Mouse (Mus musculus): Measurements from ENCODE around the gene Sag. TPM values are rescaled to one million over a fixed set of nuclear protein-coding genes. Genes with fewer than 3 reads are reported as not detected.
A peak's percentile ranks its signal among the peaks of the same experiment; 100 is the strongest.
"Not testable (repeated sequence)": the region's sequence is repeated elsewhere in the genome, so short reads cannot be mapped to it uniquely, and the experiment has no call there.

Gene Sag
- polyA plus RNA-seq, 2 experiments from 2014 or later, result 6.2 to 6.4 TPM

GRCm38 (mm10) chr1:87825281-87825680 is 21.8 kb downstream of the Sag start:
- no peak for ATAC-seq

DNA sequence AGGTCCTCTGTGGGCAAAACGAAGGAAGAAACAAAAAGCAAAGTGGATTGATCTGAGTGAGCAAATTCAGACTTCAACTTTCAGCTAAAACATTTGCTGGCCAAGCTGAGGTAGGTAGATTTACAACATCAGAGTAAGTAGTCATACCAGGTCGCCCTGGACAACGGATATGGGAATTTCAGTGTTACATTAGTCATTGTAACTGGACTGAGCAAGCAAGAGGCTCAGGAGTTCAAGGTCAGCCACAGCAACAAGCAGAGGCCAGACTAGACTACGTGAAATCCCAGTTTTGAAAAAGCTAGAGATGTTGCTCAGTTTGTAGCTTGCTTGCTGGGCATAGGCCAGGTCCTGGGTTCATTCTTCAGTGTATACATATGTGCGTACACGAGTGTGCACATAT is 22.5 kb downstream of the Sag start:
- no peak for ATAC-seq

DNA sequence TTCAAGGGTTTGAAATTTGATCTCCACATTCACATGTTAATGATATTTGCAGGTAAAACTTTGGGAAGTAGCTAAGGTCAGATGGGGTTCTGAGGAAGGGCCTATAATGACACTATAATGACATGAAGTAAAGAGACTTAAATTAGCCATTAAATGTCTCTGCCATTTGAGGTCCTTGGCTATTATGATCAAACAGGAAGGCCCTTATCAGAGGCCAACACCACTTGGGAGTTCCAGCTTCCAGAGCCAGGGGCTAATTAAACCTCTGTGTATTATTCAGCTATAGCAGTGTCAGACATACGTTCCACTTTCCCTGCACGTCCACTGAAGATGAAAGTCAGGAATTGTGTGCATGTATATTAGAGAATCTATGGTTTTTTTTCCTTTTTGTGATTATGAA is 23.0 kb downstream of the Sag start:
- no peak for ATAC-seq

GRCm38 (mm10) chr1:87827476-87827875 is 24.0 kb downstream of the Sag start:
- ATAC-seq, result not testable (repeated sequence)

GRCm38 (mm10) chr1:87828185-87828584 is 24.7 kb downstream of the Sag start:
- ATAC-seq, result peak; percentile 82

DNA sequence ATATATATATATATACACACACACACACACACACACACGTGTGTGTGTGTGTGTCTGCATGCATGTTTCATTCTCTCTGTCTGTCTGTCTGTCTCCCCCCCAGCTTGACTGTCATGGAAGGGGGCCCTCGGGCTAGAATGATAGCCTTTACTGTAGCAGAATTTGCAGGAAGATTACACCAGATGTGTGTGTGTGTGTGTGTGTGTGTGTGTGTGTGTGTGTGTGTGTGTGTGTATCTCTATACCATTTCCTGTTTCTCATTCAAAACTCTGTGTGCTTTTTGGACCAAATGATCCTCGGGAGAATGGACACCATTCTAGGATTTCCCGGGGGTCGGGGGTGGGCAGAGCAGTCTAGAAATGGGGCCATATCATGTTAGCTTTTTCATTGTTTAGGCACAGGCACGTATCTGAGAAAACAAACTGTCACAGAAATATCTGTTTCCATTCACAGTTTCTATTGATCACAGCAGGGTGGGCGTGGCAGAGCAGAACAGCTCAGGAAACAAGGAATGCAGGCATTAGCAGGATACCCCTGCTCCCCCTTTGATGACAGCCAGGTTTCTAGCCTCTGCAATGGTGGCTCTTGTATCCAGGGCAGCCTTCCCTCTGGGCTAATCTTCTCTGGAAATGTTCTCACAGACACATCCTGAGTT is 25.6 kb downstream of the Sag start:
- no peak for ATAC-seq

DNA sequence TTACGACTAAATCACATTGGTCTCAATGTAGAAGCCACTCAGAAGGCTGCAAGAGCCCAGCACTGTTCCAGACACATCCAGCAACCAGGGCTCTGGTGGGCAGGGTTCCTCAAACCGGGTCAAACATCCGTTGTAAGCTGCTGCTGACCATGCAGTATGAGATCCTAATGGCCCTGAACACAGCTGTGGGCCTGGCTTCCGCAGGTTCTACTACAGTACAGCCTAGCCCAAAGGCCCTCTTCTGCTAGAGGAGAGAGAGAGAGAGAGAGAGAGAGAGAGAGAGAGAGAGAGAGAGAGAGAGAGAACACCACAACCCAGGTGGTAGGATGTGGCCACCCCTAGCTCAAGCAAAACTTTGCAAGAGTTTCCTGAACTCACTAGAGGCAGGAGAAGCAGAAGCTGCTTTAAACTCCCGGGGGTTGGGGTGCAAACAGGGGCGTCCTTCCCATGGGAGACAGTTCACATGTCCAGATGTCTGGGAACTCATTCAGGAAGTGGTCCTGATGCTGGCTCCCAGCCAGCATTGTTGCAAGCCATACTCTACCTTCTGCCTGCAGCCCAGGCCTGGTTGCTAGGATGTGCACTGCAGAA is 26.2 kb downstream of the Sag start:
- ATAC-seq, result peak; percentile 68

- no peak for ATAC-seq
Observed at GRCm38 (mm10) chr1:87836453-87836852, 33.0 kb downstream of the Sag start.

- no peak for ATAC-seq
Observed at GRCm38 (mm10) chr1:87837018-87837417, 33.5 kb downstream of the Sag start.

DNA sequence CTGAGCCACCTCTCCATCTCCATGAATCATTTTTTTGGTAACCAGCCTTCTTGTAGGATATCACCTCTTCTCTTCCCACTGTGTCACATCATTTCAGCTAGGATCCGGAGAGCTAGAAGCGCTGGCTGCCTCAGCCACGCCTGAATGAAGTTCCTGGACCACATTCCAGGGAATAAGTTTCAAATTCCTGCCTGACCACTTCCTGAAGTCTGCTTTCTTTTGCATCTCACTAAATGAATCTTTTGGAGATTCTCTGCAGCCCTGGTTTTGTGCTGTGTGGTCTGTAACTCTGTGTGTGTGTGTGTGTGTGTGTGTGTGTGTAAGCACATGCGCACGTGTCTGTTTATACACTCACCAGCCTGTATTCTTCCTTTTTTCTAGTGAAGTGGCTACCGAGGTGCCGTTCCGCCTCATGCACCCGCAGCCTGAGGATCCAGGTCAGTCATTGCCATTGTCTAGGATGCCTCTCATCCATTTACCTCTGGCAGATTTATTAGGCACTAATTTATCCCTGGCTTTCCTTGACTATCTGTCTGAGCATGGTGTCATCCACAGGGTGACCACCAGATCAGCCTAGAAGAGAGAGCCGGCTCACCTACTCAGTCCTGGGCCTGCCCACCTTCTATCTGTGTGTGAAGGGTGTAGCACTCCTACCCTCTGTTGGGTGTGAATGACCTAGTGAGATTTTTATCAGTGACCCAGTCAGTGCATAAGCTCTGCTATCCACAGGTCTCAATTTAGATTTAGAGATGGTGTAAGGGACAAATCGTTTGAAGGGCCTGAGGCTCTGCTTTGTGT is 37.1 kb downstream of the Sag start:
- no peak for ATAC-seq

GRCm38 (mm10) chr1:87846801-87847474 is 43.5 kb downstream of the Sag start:
- ATAC-seq, result peak; percentile 93

DNA sequence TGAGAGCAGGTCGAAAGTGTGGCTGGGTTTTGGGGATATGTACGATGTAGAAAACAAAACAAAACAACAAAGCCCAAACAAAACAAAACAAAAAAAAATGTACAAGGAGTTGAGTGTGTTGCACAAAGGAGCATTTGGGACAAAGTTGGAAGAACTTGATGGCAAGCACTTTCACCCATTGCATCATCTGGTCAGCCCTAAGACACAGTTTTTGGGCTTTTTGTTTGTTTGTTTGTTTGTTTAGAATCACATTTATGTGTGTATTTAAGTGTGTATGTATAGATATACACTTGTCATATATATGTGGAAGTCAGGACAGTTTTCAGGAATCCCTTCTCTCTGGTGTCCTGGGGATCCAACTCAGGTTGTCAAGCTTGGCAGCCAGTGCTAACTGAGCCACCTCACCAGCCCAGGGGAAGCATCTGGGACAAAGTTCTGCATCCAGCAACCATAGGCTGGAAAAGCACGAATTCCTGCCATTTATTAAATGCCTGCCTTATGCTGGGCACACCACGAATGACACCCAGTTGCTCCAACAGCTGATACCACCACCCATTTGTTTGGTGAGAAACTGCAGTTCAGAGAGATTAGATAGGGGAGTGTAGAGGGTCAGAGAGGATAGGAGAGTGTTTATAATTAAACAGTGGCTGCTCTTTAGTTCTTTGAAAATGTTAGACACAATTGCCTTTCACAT is 44.1 kb downstream of the Sag start:
- no peak for ATAC-seq

DNA sequence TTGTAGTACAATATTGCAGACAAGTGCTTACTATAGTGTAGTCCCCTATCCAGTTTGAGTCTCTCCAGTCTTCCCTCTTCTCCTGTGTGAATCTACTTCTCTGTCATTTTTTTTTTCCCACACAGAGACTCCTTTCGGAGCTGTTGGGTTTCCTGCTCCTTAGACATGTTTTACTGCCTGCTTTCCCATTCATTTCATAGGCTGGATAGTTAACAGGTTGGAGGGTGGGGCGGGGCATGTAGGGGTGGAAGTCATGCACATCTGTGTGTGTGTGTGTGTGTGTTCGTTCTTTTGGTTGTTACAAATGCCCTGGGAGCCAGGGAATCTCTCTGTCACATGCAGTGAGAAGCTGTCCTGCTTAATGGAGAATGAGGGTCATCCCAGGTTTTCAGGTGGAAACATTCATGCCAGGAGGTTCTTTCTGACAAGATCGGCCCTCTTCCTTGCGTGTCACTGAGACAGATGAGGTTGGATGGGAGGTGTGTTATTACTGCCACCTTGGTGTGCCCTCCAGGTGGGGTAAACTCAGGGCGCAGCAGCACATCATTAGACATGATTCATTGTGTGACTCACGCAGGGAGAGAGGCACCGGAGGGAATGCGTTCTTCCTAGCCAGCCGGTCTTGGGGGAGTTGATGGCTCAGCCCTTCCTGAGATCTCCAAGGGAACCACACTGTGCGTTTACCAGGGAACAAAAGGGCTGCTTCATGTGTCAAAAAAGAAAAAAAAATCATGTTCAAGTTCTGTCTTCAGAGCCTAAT is 44.9 kb downstream of the Sag start:
- ATAC-seq, result no peak

- no peak for ATAC-seq
Observed at GRCm38 (mm10) chr1:87849278-87849677, 45.8 kb downstream of the Sag start.

GRCm38 (mm10) chr1:87851344-87851743 is 47.9 kb downstream of the Sag start:
- peak; percentile 19 for ATAC-seq

- no peak for ATAC-seq
Observed at GRCm38 (mm10) chr1:87852081-87852790, 48.8 kb downstream of the Sag start.

GRCm38 (mm10) chr1:87852892-87853600 is 49.6 kb downstream of the Sag start, which contains the start of gene Dgkd:
TSS of gene Dgkd (plus strand) at chr1:87853287.
- ATAC-seq, result peak; percentile 71

GRCm38 (mm10) chr1:87853601-87854361 is 50.3 kb downstream of the Sag start:
- ATAC-seq, result peak; percentile 11

GRCm38 (mm10) chr1:87854411-87854810 is 50.9 kb downstream of the Sag start:
- ATAC-seq, result no peak

- no peak for ATAC-seq
Observed at GRCm38 (mm10) chr1:87854851-87855251, 51.4 kb downstream of the Sag start.

Measured in CD4-positive, CD25-positive, alpha-beta regulatory T cell, adult 4 months (primary cell).